Mouse (Mus musculus): ENCODE results near the gene Lrig1.

GRCm38 (mm10) chr6:94635343-94635742 is 64.6 kb downstream of the Lrig1 start:
- no peak for TF ChIP-seq CTCF (IDR thresholded peaks at IDR 0.05; ENCODE audit: control insufficient read depth, insufficient read depth, insufficient read length)
- peak; percentile 22 for TF ChIP-seq CEBPB (IDR thresholded peaks at IDR 0.05; ENCODE audit: low read depth)
- no peak for TF ChIP-seq MAX (IDR thresholded peaks at IDR 0.05)
- TF ChIP-seq MYOG (IDR thresholded peaks at IDR 0.05; ENCODE audit: control insufficient read depth, extremely low read depth, insufficient read length), result no peak
